Mouse (Mus musculus): ENCODE measurements around the gene Ttc34. TPM values are rescaled to one million over a fixed set of nuclear protein-coding genes. Genes with fewer than 3 reads are reported as not detected.

Ttc34 gene
- polyA plus RNA-seq, 1 experiment from 2014 or later: 0.57 TPM

DNA sequence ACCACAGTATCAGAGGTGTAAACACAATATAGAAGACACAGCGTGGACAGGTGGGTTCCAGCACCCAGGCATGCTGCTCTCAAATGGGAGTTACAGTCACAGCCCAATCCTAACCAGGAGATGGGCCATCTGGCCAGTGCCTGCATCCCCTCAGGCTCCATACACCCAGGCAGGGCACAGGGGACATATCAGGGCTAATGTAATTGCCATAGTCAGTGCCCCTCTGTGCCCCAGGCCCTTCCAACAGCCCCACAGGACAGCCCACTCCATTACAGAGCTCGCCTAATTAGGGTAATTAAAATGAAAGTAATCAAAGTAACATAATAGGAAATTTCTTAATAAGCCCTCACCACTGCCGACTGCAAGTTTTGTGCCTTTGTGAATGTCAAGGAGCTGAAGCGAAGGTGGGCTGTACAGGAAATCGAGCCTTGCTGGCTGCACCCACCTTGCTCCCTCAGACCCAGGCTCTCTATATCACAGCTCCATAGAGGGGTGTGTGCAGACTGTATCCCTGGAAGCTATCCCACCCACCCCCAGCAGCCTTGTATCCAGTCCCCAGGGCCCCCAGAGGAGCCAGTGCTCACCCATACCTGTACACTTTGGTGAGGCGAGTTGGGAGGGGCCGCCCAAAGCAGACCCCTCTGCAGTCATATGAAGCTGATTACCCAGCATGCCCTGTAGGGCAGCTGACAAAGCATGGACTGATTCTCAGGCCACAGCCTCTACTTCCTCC is 910 bp upstream of the Ttc34 start:
- no peaks in the 10 kb centered on the region for H3K36me3 ChIP-seq
- 67% methylated on average over 7 of the region's 7 CpGs for WGBS
- no peak overlapping the region for H3K4me3 ChIP-seq
- no peak overlapping the region for H3K4me2 ChIP-seq
- no peaks in the 10 kb centered on the region for H3K9me3 ChIP-seq
- H3K9ac ChIP-seq: no peak overlapping the region
- peaks cover 31% of the 10 kb centered on the region for H3K4me1 ChIP-seq (replicated peaks)
- H3K27ac ChIP-seq: no peak overlapping the region
- H3K27me3 ChIP-seq: peaks cover 33% of the 10 kb centered on the region
- peak; percentile 72; the same call in 1 of the 2 replicates for ATAC-seq (ENCODE audit: low FRiP score)

GRCm38 (mm10) chr4:154838741-154839140 is 1.5 kb downstream of the Ttc34 start:
- no peak overlapping the region for H3K9ac ChIP-seq
- peaks cover 10% of the 10 kb centered on the region for H3K4me1 ChIP-seq (replicated peaks)
- H3K36me3 ChIP-seq: no peaks in the 10 kb centered on the region
- no peak overlapping the region for H3K4me3 ChIP-seq
- peaks cover 30% of the 10 kb centered on the region for H3K27me3 ChIP-seq
- ATAC-seq (ENCODE audit: low FRiP score): no peak
- H3K9me3 ChIP-seq: no peaks in the 10 kb centered on the region
- WGBS: 89% methylated on average over 13 of the region's 13 CpGs
- no peak overlapping the region for H3K4me2 ChIP-seq
- no peak overlapping the region for H3K27ac ChIP-seq

DNA sequence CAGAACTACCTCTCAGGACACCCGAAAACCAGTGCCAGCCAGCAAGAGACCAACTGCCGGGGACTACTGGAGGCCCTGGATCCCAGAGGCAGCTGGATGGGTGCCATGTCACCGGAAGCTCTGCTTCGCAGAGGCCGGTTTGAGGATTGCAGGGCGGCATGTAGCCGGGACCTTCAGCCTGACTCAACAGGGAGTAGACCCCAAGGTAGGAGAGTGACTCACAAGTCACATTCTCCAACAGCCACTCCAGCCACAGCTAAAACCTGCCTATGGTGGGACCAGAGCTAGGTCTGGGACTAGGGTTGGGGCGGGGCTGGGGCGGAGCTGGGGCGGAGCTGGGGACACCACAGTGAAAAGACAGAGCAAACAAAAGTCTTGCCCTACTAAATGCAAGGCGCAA is 2.1 kb downstream of the Ttc34 start:
- Histone ChIP-seq H3K4me1 (replicated peaks) (peaks cover 10% of the 10 kb centered on the region), H3K4me2 (no peak overlapping the region), H3K27ac (no peak overlapping the region), H3K9ac (no peak overlapping the region), H3K4me3 (no peak overlapping the region), H3K36me3 (no peaks in the 10 kb centered on the region), H3K27me3 (peaks cover 29% of the 10 kb centered on the region), H3K9me3 (no peaks in the 10 kb centered on the region)
- ATAC-seq (ENCODE audit: low FRiP score): no peak
- WGBS: 53% methylated on average over 11 of the region's 11 CpGs

DNA sequence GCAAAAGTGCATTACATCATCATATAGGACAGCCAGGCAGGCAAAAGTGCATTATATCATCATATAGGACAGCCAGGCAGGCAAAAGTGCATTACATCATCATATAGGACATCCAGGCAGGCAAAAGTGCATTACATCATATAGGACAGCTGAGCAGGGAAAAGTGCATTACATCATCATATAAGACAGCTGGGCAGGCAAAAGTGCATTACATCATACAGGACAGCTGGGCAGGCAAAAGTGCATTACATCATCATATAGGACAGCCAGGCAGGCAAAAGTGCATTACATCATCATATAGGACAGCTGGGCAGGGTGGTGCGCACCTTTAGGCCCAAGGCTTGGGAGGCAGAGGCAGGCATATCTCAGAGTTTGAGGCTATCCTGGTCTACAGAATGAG is 15.4 kb downstream of the Ttc34 start:
- WGBS: 94% methylated on average over 1 of the region's 1 CpGs
- no peak overlapping the region for H3K9ac ChIP-seq
- no peak overlapping the region for H3K4me2 ChIP-seq
- H3K4me1 ChIP-seq (replicated peaks): peaks cover 14% of the 10 kb centered on the region
- peaks cover 28% of the 10 kb centered on the region for H3K27me3 ChIP-seq
- H3K4me3 ChIP-seq: no peak overlapping the region
- ATAC-seq (ENCODE audit: low FRiP score): no peak
- H3K27ac ChIP-seq: no peak overlapping the region
- H3K9me3 ChIP-seq: no peaks in the 10 kb centered on the region
- no peaks in the 10 kb centered on the region for H3K36me3 ChIP-seq

GRCm38 (mm10) chr4:154853881-154854280 is 16.6 kb downstream of the Ttc34 start:
- Histone ChIP-seq H3K9ac (no peak overlapping the region), H3K4me1 (replicated peaks) (peaks cover 14% of the 10 kb centered on the region), H3K9me3 (no peaks in the 10 kb centered on the region), H3K27ac (no peak overlapping the region), H3K27me3 (peaks cover 34% of the 10 kb centered on the region), H3K36me3 (no peaks in the 10 kb centered on the region), H3K4me3 (no peak overlapping the region), H3K4me2 (no peak overlapping the region)
- 87% methylated on average over 4 of the region's 4 CpGs for WGBS
- no peak for ATAC-seq (ENCODE audit: low FRiP score)

- H3K9me3 ChIP-seq: no peaks in the 10 kb centered on the region
- H3K27me3 ChIP-seq: peaks cover 42% of the 10 kb centered on the region
- peak overlapping the region; percentile 84; the same call in 1 of the 2 replicates for H3K9ac ChIP-seq
- no peak overlapping the region for H3K27ac ChIP-seq
- WGBS: 62% methylated on average over 12 of the region's 12 CpGs
- H3K4me3 ChIP-seq: peak overlapping the region; percentile 51; the same call in 1 of the 2 replicates
- no peak for ATAC-seq (ENCODE audit: low FRiP score)
- H3K4me1 ChIP-seq (replicated peaks): peaks cover 14% of the 10 kb centered on the region
- no peaks in the 10 kb centered on the region for H3K36me3 ChIP-seq
- H3K4me2 ChIP-seq: peak overlapping the region; percentile 81
Measured at GRCm38 (mm10) chr4:154854676-154855345, 17.6 kb downstream of the Ttc34 start.

- Histone ChIP-seq H3K4me3 (peak overlapping the region; percentile 51), H3K4me2 (peak overlapping the region; percentile 81), H3K9ac (peak overlapping the region; percentile 84), H3K9me3 (no peaks in the 10 kb centered on the region), H3K27ac (peak overlapping the region; percentile 89), H3K27me3 (peaks cover 43% of the 10 kb centered on the region), H3K36me3 (no peaks in the 10 kb centered on the region), H3K4me1 (replicated peaks) (peaks cover 14% of the 10 kb centered on the region)
- WGBS: under 1% methylated on average over 71 of the region's 110 CpGs
- ATAC-seq (ENCODE audit: low FRiP score): peak; percentile 97
Measured at GRCm38 (mm10) chr4:154855721-154856479, 18.6 kb downstream of the Ttc34 start.

- Histone ChIP-seq H3K27ac (peak overlapping the region; percentile 89), H3K36me3 (no peaks in the 10 kb centered on the region), H3K9ac (peak overlapping the region; percentile 84), H3K4me3 (peak overlapping the region; percentile 51), H3K4me2 (peak overlapping the region; percentile 81), H3K4me1 (replicated peaks) (peaks cover 14% of the 10 kb centered on the region), H3K27me3 (peaks cover 43% of the 10 kb centered on the region), H3K9me3 (no peaks in the 10 kb centered on the region)
- WGBS: 18% methylated on average over 9 of the region's 9 CpGs
- no peak for ATAC-seq (ENCODE audit: low FRiP score)
Measured at GRCm38 (mm10) chr4:154856480-154856837, 19.2 kb downstream of the Ttc34 start.

GRCm38 (mm10) chr4:154856882-154857281 is 19.6 kb downstream of the Ttc34 start:
- H3K9ac ChIP-seq: no peak overlapping the region
- peak overlapping the region; percentile 81 for H3K4me2 ChIP-seq
- 88% methylated on average over 7 of the region's 7 CpGs for WGBS
- no peaks in the 10 kb centered on the region for H3K36me3 ChIP-seq
- H3K9me3 ChIP-seq: no peaks in the 10 kb centered on the region
- H3K27ac ChIP-seq: peak overlapping the region; percentile 89
- H3K27me3 ChIP-seq: peaks cover 46% of the 10 kb centered on the region
- H3K4me3 ChIP-seq: peak overlapping the region; percentile 51
- no peak for ATAC-seq (ENCODE audit: low FRiP score)
- peaks cover 14% of the 10 kb centered on the region for H3K4me1 ChIP-seq (replicated peaks)

- ATAC-seq (ENCODE audit: low FRiP score): no peak
- no peak overlapping the region for H3K4me3 ChIP-seq
- no peaks in the 10 kb centered on the region for H3K36me3 ChIP-seq
- H3K4me2 ChIP-seq: no peak overlapping the region
- H3K27ac ChIP-seq: no peak overlapping the region
- 0 out of 2 replicates have a peak overlapping the region, but pooled peaks have one; percentile 14 for H3K9ac ChIP-seq
- H3K4me1 ChIP-seq (replicated peaks): peaks cover 14% of the 10 kb centered on the region
- 81% methylated on average over 10 of the region's 10 CpGs for WGBS
- peaks cover 48% of the 10 kb centered on the region for H3K27me3 ChIP-seq
- no peaks in the 10 kb centered on the region for H3K9me3 ChIP-seq
Measured at GRCm38 (mm10) chr4:154857366-154858240, 20.3 kb downstream of the Ttc34 start.

GRCm38 (mm10) chr4:154858601-154859000 is 21.3 kb downstream of the Ttc34 start:
- peaks cover 41% of the 10 kb centered on the region for H3K27me3 ChIP-seq

More at GRCm38 (mm10) chr4:154858601-154859000, 21.3 kb downstream of the Ttc34 start:
- ATAC-seq (ENCODE audit: low FRiP score): no peak
- Histone ChIP-seq H3K4me3 (no peak overlapping the region), H3K36me3 (no peaks in the 10 kb centered on the region), H3K27ac (no peak overlapping the region), H3K9ac (peak overlapping the region; percentile 14; the same call in 1 of the 2 replicates), H3K4me1 (replicated peaks) (peaks cover 15% of the 10 kb centered on the region), H3K9me3 (no peaks in the 10 kb centered on the region), H3K4me2 (no peak overlapping the region)
- 81% methylated on average over 3 of the region's 3 CpGs for WGBS

All from hindbrain, embryonic 13.5 days (tissue).